Mouse (Mus musculus): Measurements from ENCODE around the gene Slc24a3.

DNA sequence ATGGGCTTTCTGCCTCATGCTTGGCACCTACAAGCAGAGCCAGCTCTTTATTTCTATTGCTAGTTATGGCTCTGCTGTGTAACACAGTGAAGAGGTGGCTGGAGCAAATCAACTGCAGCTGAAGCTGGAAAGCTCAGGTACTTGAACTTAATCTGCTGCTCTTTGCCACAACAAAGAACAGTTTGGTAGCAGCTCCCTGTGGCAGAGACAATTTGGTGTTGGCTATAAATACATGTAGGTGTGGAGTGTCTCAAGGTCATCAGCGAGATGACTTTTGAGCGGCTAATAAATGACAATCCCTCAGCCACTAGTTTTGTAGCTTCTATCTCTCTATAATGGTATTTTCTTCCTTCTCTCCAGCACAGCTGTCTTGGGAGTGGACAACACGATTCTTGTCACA lies 217.7 kb downstream of the Slc24a3 start:
- TF ChIP-seq POLR2A (IDR thresholded peaks at IDR 0.05; ENCODE audit: insufficient read depth, low read depth, low read length) (no peak), CTCF (IDR thresholded peaks at IDR 0.05; ENCODE audit: insufficient read depth, low read depth, low read length) (no peak)
